18 mouse cellular contexts compared by ENCODE assay signal in genomic region chr2:29897366-29897765, GRCm38 (mm10).
"Had no signal": no experiment of that assay in that cellular context is flagged by ENCODE, and none has a peak within 500 bp of the region (broad histone marks: within the 10 kb centered on the region; RNA-seq: fewer than 3 reads in every experiment).

No protein-coding gene starts in this region.

- DNase-seq: lung, embryonic 14.5 days; lung, postnatal 10 days; lung, postnatal 4 days; midbrain, embryonic 14.5 days; retina, postnatal 1 day; right cerebral cortex, adult 18-20 months; right cerebral cortex, postnatal 25 days; right cerebral cortex, postnatal 4 days; spleen, adult 18-20 months; thymus, adult 18-20 months; thymus, postnatal 14 days; thymus, postnatal 36 days had no signal

- H3K4me1 ChIP-seq: midbrain, embryonic 10.5 days; midbrain, embryonic 12.5 days; neural tube, embryonic 13.5 days; neural tube, embryonic 15.5 days had no signal

- H3K27me3 ChIP-seq: midbrain, embryonic 12.5 days; neural tube, embryonic 13.5 days; neural tube, embryonic 15.5 days had no signal

- H3K9me3 ChIP-seq: midbrain, embryonic 10.5 days; midbrain, embryonic 12.5 days; neural tube, embryonic 13.5 days; neural tube, embryonic 15.5 days had no signal

- H3K27ac ChIP-seq: midbrain, embryonic 10.5 days; midbrain, embryonic 12.5 days; neural tube, embryonic 13.5 days; neural tube, embryonic 15.5 days had no signal

- ATAC-seq: midbrain, embryonic 16.5 days had no signal

- H3K9ac ChIP-seq: lung, embryonic 14.5 days; midbrain, embryonic 12.5 days; neural tube, embryonic 13.5 days; neural tube, embryonic 15.5 days had no signal

- H3K4me2 ChIP-seq: lung, embryonic 14.5 days; midbrain, embryonic 12.5 days; neural tube, embryonic 13.5 days; neural tube, embryonic 15.5 days had no signal

- H3K4me3 ChIP-seq: midbrain, embryonic 10.5 days; midbrain, embryonic 12.5 days; myocyte; neural tube, embryonic 13.5 days; neural tube, embryonic 15.5 days had no signal
